Comparison of ENCODE assay signal across 9 mouse cellular contexts in genomic region chr2:32154998-32155541, GRCm38 (mm10). TPM values are rescaled to one million over a fixed set of nuclear protein-coding genes. Genes with fewer than 3 reads are reported as not detected.
DNase-seq lines count a peak whose midpoint lies in the region; ATAC-seq and TF ChIP-seq lines count a peak whose summit lies in the region.
"Had no signal": no experiment of that assay in that cellular context is flagged by ENCODE, and none has a peak within 500 bp of the region (broad histone marks: within the 10 kb centered on the region; RNA-seq: fewer than 3 reads in every experiment).

No protein-coding gene starts in this region.

- no peak for TF ChIP-seq CTCF in midbrain, postnatal 0 days (IDR thresholded peaks at IDR 0.05)

- no peak for ATAC-seq in kidney, embryonic 16.5 days (ENCODE audit: low FRiP score, low TSS enrichment)
- no peak for ATAC-seq in midbrain, postnatal 0 days (ENCODE audit: low FRiP score)

- H3K27me3 ChIP-seq in kidney, embryonic 16.5 days (ENCODE audit: insufficient read depth, low read length), result no peaks in the 10 kb centered on the region
- H3K27me3 ChIP-seq in embryonic facial prominence, embryonic 10.5 days (replicated peaks; ENCODE audit: low read depth, poor library complexity, severe bottlenecking), result no peaks in the 10 kb centered on the region
- H3K27me3 ChIP-seq in midbrain, postnatal 0 days (ENCODE audit: insufficient read depth, low read length), result no peaks in the 10 kb centered on the region

- H3K9ac ChIP-seq in kidney, embryonic 16.5 days (replicated peaks; ENCODE audit: low read length), result 0 out of 2 replicates have a peak overlapping the region, but pooled peaks have one; percentile 10
- 0 out of 2 replicates have a peak overlapping the region, but pooled peaks have one; percentile 5 for H3K9ac ChIP-seq in midbrain, postnatal 0 days (replicated peaks; ENCODE audit: low read length, poor library complexity, severe bottlenecking)

- peak overlapping the region; percentile 86 for H3K4me2 ChIP-seq in kidney, embryonic 16.5 days (replicated peaks; ENCODE audit: low read depth, low read length)
- peak overlapping the region; percentile 92; the same call in 1 of the 2 replicates for H3K4me2 ChIP-seq in midbrain, postnatal 0 days (ENCODE audit: low read depth, low read length, poor library complexity, severe bottlenecking)

- no peak overlapping the region for H3K4me3 ChIP-seq in kidney, embryonic 16.5 days (ENCODE audit: low read length)
- H3K4me3 ChIP-seq in embryonic facial prominence, embryonic 10.5 days, result peak overlapping the region; percentile 96; the same call in 1 of the 2 replicates
- H3K4me3 ChIP-seq in midbrain, postnatal 0 days (ENCODE audit: low read depth, low read length), result no peak overlapping the region; the same call in 1 of the 2 replicates

- 0 out of 2 replicates have a peak overlapping the region, but pooled peaks have one; percentile 99 for H3K27ac ChIP-seq in kidney, embryonic 16.5 days (ENCODE audit: low read length)
- H3K27ac ChIP-seq in embryonic facial prominence, embryonic 10.5 days (replicated peaks), result 0 out of 2 replicates have a peak overlapping the region, but pooled peaks have one; percentile 37
- 0 out of 2 replicates have a peak overlapping the region, but pooled peaks have one; percentile 12 for H3K27ac ChIP-seq in midbrain, postnatal 0 days (ENCODE audit: low read depth, low read length)

- H3K36me3 ChIP-seq in kidney, embryonic 16.5 days (ENCODE audit: insufficient read depth, low read length), result no peaks in the 10 kb centered on the region
- peaks cover 16% of the 10 kb centered on the region for H3K36me3 ChIP-seq in embryonic facial prominence, embryonic 10.5 days (replicated peaks)
- no peaks in the 10 kb centered on the region for H3K36me3 ChIP-seq in midbrain, postnatal 0 days (ENCODE audit: insufficient read depth, low read length)

- 61% methylated on average over 7 of the region's 7 CpGs for WGBS in kidney, embryonic 16.5 days
- 73% methylated on average over 7 of the region's 7 CpGs for WGBS in embryonic facial prominence, embryonic 10.5 days
- 19% methylated on average over 7 of the region's 7 CpGs for WGBS in midbrain, postnatal 0 days

- DNase-seq in kidney, adult 18-20 months, result no peak
- no peak for DNase-seq in embryonic facial prominence, embryonic 10.5 days (ENCODE audit: low spot score)
- DNase-seq in induced T-regulatory cell, adult 2 months (ENCODE audit: low read depth), result peak; percentile 73
- DNase-seq in midbrain, postnatal 0 days (ENCODE audit: low spot score), result no peak
- DNase-seq in layer of hippocampus, adult 9-11 months, result no peak
- no peak for DNase-seq in MN1 (ENCODE audit: low spot score)
- no peak for DNase-seq in gastrocnemius, postnatal 25 days
- DNase-seq: right cerebral cortex, postnatal 4 days had no signal

- H3K9me3 ChIP-seq in kidney, embryonic 16.5 days (ENCODE audit: low read length), result no peaks in the 10 kb centered on the region
- H3K9me3 ChIP-seq in embryonic facial prominence, embryonic 10.5 days, result no peaks in the 10 kb centered on the region
- H3K9me3 ChIP-seq in midbrain, postnatal 0 days (ENCODE audit: low read length), result no peaks in the 10 kb centered on the region

- peaks cover 72% of the 10 kb centered on the region for H3K4me1 ChIP-seq in kidney, embryonic 16.5 days (ENCODE audit: insufficient read depth, low read length)
- peaks cover 90% of the 10 kb centered on the region for H3K4me1 ChIP-seq in embryonic facial prominence, embryonic 10.5 days
- peaks cover 31% of the 10 kb centered on the region for H3K4me1 ChIP-seq in midbrain, postnatal 0 days (ENCODE audit: insufficient read depth, low read length)

RNA-seq across cellular contexts. Expression of gene Prrc2b, which starts 4.2 kb away (rescaled TPM):
- 30.3 and 30.4 TPM in 2 replicates for polyA plus RNA-seq in kidney, embryonic 16.5 days (2015; fragmentation: Nextera tagmentation; extraction: Ambion mirVana)
- 60.0 and 69.9 TPM in 2 replicates for polyA plus RNA-seq in embryonic facial prominence, embryonic 10.5 days (2016; fragmentation: Nextera tagmentation; extraction: Ambion mirVana)
- 164 and 215 TPM in 2 replicates for total RNA-seq in midbrain, postnatal 0 days (2014; rRNA removed)
- polyA plus RNA-seq in midbrain, postnatal 0 days (2015; fragmentation: Nextera tagmentation; extraction: Ambion mirVana), result 51.5 and 65.9 TPM in 2 replicates
- total RNA-seq in gastrocnemius, postnatal 25 days (2021), result 10 to 100 TPM; 67.0 to 69.6 TPM

RNA-seq across cellular contexts. Expression of gene Plpp7, which starts 59.7 kb away (rescaled TPM):
- polyA plus RNA-seq in kidney, embryonic 16.5 days (2015; fragmentation: Nextera tagmentation; extraction: Ambion mirVana), result 6.8 and 7.8 TPM in 2 replicates
- 4.7 and 5.7 TPM in 2 replicates for polyA plus RNA-seq in embryonic facial prominence, embryonic 10.5 days (2016; fragmentation: Nextera tagmentation; extraction: Ambion mirVana)
- total RNA-seq in midbrain, postnatal 0 days (2014; rRNA removed), result 31.2 and 47.0 TPM in 2 replicates
- 24.9 and 29.0 TPM in 2 replicates for polyA plus RNA-seq in midbrain, postnatal 0 days (2015; fragmentation: Nextera tagmentation; extraction: Ambion mirVana)
- 10 to 100 TPM; 90.9 to 97.0 TPM for total RNA-seq in gastrocnemius, postnatal 25 days (2021)

Comparison
In these comparisons a context has a peak if more than half of its experiments do, and no peak if none do; other contexts are left out.
1. H3K27ac ChIP-seq: peak in every context shown above with its lines; median percentile 99 in kidney, embryonic 16.5 days; 37 in embryonic facial prominence, embryonic 10.5 days; 12 in midbrain, postnatal 0 days.